Mouse (Mus musculus) gastrocnemius, postnatal 4 days (tissue): ENCODE data around the gene Inpp5b. TPM values are rescaled to one million over a fixed set of nuclear protein-coding genes. Genes with fewer than 3 reads are reported as not detected.
"Not testable (repeated sequence)": the region's sequence is repeated elsewhere in the genome, so short reads cannot be mapped to it uniquely, and the experiment has no call there.

Source experiments
- DNase-seq, 2 experiments: peaks; one replicate each; pipeline ENCODE4 v3.0.0; 2021 to 2022; ENCODE audit warnings: low spot score in 2 of 2, mixed read lengths in 2 of 2
- long read RNA-seq, 2 experiments: library from polyadenylated mRNA; stranded (forward); transcript quantifications; one replicate each; pipeline ENCODE4 v2.0.0; 2021
- total RNA-seq, 2 experiments: library from RNA; stranded (reverse); gene quantifications; 2 replicates each; pipeline ENCODE4 v1.2.3; 2021

Gene Inpp5b
- total RNA-seq = 10 to 100 TPM; 15.6 to 17.7 TPM
- long read RNA-seq, experiment 1, partial matches to known transcripts = 4 of 12 reads
- long read RNA-seq, experiment 1, other reads (novel, unspliced or antisense) = 7 of 12 reads
- long read RNA-seq, experiment 2, transcript Inpp5b-201 (24 exons, 3,809 nt) = major isoform, 5 of 18 reads
- long read RNA-seq, experiment 2, partial matches to known transcripts = 8 of 18 reads
- long read RNA-seq, experiment 2, other reads (novel, unspliced or antisense) = 4 of 18 reads

DNA sequence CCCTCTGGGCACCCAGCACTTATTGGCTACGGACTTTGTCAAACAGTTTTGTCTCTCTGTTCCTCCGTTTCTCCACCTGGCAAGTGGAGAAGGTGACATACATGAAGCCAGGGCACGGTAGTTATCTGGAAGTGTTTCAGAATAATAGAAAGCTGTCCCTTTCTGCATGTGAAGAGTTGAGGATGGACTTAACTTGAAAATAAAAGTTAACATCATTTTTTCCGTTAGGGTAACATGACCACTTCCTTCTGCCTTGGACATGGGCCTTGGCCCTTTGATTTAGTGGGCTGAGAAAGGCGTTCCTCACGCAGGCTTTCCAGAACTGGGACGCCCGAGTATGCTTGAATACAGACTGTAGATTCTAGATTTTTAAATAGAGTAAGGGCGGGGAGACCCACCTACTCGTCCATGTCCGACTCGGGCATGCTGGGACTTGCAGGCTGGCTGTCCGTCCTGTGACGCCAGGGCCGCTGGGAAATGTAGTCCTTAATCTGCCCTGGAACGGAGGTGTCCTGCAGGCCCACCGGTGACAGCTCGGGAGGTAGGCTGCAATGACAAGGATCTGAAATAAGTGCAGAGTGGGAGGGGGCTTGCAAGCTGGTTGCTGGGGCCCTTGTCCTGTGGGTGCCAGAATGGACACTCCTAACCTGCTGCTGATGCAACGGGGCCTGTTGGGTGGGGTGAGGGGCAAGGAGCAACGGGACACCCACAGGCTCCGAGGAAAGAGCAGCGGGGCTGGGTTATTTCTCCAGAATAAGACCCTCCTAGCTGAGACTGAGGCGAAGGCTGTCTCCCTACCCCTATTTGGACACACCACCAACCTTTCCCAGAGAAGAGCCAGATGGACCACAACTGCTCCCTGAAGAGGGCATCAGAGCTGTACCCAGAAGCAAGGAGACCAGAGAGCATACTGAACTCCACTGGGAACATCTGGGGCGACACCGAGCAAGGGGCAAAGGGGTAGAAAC is at the start of gene Inpp5b:
Gene Inpp5b, plus strand, starts transcription at position 475 of the 968 bp plus-strand sequence.
- peak; percentile 46 to 80 for DNase-seq

DNA sequence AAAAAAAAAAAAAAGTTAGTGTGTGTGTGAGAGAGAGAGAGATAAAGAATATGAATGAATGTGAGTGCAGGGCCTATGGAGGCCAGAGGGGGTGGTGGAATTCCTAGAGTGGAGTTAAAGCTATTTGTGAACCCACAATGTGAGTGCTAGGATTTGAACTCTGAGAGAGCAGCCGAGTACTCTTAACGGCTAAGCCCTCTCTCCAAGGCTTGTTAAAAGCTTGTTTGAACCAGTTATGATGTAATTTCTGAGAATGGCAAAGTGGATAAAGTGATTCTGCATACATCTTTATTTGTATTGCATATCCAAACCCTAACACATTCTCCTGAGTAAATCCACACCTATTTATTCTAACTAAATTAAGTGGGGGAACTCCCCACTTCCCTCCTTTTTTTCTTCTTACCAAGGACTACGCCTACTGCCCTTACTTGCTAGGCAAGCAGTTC is 49.2 kb upstream of the Inpp5b start:
- no peak for DNase-seq

DNA sequence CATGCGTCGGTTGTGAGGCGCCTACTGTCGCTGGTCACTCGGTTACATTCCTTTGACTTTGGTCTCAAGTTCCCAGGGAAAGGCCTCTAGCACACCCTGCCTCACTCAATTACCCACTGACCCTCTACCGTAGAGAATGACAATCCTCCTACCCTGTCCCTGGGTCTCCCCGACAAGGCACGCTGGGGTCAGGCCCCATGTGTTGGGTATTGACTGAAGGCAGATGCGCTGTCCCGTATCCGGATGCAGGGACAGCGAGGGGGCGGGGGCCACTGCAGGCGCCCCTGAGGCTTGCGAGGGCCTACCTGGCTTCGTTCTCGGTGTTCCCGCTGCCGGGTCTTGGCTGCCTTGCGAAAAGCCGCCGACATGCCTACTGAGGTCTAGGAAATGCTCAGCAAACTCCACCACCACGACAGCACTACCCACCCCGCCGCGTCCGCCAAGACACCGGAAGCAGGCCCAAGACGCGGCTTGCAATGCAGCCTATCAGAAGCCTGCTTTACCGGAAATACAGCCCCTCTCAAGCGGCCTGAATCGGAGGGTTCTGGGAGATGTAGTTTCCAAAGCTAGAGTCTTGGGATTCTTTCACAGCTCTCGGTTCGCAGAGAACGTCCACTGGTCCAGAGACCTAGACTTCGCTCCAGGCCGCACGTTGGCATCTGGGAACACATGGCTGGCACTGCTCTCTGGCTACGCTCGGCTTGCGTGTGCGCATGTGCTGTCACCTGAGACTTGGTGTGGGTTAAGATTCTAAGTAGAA is 48.3 kb upstream of the Inpp5b start, which contains the start of gene Utp11:
Gene Utp11, minus strand, starts transcription at position 466 of the 760 bp plus-strand sequence.
- peak; percentile 68 to 87 for DNase-seq

DNA sequence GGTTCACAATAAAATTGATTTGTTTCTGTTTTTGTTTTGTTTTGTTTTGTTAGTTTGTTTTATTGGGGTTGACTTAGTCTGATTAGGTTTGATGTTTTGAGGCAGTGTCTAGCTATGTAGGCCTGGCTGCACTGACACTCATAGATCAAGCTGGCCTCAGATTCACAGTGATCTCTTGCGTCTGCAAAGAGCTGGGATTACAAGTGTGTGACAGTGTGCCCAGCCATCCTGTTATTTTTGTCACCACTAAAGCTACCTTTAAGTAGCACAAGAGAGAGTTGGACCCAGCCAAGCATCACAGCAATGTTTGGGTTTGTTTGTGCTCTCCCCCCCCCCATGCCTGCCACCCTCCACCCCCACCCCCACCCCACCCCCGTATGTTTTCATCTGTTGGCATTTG is 47.1 kb upstream of the Inpp5b start:
- no peak for DNase-seq

DNA sequence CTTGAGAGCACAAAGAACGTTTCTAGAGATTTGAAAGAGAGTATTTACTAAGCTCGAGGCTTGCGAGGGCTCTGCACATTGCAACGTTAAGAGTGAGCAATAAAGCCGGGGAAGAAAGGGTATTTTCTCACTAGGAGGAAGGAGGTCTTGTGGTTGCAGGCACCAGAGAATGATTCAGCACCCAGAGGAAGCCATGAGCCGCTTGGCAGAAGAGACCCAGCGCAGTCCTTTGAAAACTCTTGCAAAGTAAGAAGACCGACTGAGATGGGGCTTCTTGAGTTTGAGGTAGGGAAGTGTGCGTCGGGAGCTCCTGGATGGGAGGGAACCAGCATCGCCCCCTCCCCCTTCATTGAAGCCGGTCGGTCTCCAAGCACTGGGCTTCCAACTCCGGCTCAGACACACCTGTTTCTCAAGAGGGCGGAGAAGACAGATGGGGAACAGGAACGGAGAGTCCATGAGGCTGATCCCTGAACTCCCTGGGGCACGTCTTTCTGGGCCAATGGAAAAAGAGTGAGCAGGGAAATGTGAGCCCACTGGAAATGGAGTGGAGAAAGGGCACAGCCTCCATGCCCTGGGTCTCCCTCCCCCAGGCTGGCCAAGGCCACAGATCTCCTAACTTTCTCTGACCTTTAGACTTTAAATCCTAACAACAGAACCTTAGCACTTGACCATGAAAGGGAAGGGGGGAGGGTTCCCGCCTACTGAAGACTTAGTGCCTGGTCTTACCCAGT is 45.7 kb upstream of the Inpp5b start:
- no peak for DNase-seq

DNA sequence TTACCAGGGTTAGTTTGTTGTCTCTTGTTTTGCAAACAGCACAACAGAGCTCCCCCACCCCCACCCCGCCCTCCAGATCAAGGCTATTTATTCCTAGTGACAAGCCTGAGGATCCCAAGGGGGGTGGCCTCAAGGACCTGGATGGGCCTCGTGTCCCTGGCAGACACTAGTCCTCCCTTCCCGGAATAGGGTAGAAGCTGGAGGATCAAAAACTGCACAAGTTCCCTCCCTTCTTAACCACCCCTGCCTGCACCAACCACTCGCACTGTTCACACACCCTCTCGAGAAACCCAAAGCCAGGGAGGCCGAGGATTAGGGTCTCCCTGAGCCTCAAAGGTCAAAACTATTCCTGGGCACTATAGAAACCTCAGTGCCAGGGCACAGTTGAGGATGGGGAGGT is 41.9 kb upstream of the Inpp5b start:
- no peak for DNase-seq

DNA sequence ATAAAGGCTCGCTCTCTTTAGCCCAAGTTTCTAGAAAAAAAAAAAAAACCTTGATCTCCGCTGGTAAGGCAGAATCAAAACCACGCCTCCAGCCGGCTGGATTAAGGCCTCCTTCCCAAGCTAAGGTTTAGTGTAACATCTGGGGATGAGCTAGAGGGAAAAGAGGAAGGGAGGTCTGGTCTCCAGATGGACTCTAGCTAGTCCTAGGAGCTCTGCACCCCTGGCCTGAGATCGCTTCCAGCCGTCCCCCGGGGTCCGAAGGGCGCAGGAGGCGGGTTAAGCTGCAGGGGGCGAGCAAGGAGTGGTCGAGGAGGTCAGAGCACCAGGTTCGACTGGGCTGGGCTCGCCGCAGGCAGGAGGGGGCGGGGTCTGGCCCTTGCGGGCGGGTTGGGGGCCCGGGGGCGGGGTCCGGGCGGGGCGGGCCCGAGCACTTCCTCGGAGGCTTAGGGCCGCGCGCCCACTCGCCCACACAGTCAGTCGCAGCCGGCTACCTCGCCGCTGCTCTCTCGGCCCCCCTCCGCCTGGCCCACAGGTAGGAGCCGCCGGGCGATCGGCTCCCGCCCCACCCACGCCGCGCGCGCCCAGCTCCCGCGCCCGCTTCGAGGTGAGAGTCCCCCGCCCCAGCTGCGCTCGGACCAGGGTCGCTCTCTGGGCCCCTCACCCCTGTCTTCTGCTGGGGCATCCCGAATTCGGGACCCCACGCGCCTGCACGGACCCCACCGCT is 41.2 kb upstream of the Inpp5b start, which contains the start of gene Fhl3:
Gene Fhl3, plus strand, starts transcription at position 454 of the 724 bp plus-strand sequence.
- peak; percentile 64 to 82 for DNase-seq

DNA sequence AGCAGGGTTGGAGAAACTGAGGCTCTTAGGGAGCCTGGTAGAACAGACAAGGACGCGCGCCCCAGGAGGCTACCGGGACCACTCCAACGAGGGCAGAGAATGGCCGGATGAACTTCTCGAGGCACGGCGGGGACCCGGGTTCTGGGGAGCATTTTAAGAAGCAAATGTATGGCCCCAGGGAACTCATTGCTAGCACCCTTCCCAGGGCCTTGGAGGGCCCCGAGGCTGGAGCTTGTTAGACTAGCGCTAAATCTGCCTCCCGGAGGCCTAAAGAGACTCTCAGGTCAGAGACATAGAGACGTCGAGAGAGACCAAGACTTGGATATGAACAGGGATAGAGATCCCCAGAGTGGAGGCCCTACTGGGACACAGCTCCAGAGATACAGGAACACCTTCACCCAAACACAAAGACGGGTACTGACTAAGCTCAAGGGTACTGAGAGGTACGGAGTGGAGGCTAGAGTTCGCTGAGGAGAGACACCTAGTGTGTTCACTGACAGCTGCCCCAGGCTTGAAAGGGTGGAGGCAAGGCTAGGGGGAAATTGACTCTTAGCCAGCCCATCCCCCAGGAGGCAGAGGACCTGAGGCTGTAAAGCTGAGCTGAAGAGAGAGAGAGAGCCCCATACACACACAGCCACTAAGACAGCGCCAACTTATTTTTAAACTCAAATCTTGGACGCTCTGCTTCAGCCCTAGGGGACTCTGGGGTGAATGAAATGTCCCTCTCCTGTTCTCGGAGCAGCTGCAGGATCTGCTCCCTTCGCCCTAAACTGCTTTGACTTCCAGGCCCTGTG is 40.4 kb upstream of the Inpp5b start:
- peak in 1 of 2 experiments; percentile 67 for DNase-seq

DNA sequence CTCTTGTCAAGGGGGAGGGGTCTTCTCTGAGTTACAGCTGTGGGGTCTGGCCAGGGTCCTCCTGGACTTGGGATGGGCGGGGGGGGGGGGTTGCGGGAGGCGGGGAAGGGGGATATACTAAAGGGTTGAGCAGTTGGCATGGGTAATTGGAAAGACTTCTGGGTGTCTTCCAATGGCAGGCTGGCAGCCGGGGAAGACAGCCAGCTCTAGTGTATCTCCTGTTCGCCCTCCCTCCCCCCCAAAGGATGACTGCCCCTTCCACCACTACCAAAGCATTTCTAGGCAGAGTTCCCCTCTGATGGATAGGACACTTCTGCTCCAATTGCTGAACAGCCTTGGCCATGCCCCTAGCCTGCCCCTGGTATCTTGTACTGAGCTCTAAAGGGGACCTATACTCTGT is 39.7 kb upstream of the Inpp5b start:
- DNase-seq = peak in 1 of 2 experiments; percentile 26

DNA sequence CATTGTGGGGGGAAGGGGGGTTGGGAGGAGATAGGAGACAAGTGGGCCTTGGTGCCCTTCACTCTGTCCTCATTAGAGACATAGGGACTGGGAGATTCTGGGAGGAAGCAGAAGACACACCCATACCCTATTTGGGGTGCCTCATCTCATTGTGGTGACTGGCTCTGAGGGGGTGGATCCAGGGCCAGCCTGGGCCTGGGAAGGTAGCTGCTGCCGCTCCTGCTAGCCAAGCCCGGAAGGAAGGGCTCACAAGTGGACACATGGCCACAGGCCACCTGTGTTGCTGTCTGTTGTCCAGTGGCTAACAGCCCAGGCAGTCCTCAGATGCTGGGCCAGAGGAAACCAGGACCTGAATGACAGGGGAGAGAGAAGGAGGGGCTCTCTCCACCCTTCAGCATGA is 38.2 kb upstream of the Inpp5b start:
- peak in 1 of 2 experiments; percentile 29 for DNase-seq

DNA sequence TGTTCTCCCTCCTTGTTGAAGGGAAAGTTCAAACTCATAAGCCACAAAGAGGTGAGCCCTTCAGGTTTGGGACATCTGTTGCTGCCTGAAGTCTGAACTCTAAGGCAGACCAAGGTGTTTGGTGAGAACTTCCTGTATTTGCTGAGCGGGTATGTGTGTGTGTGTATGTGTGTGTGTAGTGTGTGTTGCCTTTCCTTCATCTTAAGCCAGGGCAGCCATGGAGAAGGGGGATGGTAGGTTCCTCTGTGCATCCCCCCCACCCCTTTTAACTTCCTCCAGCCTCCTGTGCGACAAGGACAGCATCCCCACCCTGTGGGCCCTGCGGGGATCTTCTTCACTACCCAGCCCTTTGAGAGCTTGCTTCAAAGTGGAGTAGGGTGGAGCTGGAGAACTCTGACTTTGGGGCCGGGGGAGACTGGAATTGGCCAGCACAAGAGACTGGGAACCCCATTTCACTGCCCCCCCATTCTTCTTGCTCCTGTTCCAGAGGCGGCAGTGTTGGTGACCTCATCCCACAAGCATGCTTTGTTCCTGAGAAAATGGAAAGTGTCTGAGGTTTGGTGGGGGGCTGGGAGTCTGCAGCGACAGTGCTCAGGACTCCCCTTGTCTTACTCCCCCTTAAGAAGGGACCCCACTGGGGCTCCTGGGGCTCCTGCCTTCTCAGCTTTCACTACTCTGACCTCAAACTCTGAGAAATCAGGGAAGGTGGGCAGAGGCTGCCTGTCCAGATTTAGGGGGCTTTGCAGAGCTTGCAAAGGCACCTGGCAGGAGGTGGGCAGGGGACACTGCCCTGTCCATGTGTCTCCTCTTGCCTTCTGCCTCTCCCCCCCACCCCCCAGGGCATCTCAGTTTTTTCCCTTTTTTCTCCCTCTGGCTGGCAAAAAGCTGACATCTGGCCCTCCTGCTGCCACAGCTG is 37.5 kb upstream of the Inpp5b start:
- peak in 1 of 2 experiments; percentile 27 for DNase-seq

DNA sequence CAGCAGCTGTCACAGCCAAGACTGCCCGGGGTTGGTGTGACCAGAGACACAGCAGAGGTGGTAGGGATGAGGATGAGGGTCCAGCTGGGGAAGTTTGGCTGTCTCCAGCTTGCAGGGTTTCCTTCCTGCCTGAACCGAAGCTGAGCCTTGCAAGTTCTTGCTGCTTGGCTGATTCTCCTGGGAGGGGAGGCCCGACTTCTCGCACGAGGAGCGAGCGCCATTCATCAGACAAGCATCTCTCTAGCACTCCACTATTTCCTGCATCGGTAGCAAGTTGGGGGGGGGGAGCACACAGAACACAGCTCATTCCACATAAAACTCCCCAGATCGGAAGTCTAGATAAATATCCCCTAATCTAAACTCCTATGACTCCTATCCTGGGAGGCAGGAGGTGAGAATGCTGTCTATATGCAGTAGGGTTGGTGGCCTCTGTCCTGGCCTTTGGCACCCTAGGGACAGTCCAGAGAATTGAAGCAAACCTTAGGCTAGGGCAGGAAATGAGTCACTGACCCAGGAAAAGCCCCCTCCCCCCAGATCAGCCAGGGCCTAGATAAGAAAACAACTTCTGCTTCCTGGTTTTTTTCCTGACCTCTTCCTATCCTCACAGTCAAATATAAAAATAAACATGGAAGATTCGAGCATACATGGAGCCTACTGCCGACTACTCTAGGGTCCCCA is 36.7 kb upstream of the Inpp5b start:
- peak in 1 of 2 experiments; percentile 61 for DNase-seq

DNA sequence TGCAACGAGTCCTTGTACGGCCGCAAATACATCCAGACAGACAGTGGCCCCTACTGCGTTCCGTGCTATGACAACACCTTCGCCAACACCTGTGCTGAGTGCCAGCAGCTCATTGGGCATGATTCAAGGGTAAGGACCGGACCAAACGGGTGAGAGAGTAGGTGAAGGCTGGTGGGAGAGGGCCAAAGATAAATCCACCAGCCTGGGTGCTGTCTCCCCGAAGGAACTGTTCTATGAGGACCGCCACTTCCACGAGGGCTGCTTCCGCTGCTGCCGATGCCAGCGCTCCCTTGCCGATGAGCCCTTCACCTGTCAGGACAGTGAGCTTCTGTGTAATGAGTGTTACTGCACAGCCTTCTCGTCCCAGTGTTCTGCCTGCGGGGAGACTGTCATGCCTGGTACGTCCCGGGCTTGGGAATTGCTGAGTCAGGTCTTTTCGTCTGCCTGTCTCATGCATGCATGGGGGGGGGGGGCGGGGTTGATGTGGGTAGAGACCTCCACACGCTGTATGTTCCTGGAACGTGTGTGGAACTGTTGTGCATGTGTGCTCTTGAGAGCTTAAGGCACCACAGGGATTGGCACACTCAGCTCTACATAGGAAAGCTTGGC is 35.9 kb upstream of the Inpp5b start:
- DNase-seq = no peak

DNA sequence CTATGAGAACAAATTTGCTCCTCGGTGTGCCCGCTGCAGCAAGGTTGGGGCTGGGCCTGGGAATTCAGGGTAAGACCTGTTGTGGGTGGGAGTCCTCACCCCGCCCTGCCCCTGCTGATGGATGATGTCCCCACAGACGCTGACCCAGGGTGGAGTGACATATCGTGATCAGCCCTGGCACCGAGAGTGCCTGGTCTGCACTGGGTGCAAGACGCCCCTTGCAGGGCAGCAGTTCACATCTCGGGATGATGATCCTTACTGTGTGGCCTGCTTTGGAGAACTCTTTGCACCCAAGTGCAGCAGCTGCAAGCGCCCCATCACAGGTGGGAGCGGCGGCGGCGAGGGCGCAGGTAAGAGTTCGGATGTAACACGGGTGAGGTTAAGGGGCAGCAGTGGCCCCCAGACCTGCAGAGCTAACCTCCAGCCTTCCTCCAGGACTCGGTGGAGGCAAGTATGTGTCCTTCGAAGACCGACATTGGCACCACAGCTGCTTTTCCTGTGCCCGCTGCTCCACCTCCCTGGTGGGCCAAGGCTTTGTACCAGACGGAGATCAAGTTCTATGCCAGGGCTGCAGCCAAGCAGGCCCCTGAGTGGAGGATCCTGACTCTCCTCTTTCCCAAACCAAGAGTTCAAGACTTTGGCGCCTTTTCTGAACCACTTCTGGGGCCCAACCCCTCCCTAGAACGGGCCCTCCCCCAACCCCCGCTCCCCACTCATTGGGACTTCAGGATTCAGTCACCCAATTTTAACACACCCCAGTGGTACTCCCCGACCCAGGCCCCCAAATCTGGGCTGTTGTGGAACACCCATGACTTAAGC is 34.1 kb upstream of the Inpp5b start:
- not testable (repeated sequence) for DNase-seq

DNA sequence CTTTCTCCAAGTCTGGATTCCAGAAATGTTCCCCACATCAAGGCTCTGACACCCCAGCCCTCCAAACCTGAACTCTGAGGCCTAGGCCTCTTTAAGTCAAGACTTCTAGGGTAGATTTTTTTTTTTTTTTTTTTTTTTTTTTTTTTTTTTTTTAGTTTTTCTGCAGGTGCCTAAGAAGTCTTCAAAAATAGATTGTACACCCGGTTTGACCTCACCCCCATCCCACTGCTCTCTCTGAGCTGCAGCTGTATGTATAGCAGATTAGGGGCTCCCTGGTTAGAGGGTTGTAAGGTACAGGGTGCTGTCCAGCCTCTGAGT is 33.5 kb upstream of the Inpp5b start:
- not testable (repeated sequence) for DNase-seq
